In genomic region chr1:160373306-160373705, GRCm38 (mm10) we compare ENCODE assay signal across 25 mouse cellular contexts.
A peak's percentile ranks its signal among the peaks of the same experiment; 100 is the strongest.
DNase-seq lines count a peak whose midpoint lies in the region; ATAC-seq and TF ChIP-seq lines count a peak whose summit lies in the region.
"Had no signal": no experiment of that assay in that cellular context is flagged by ENCODE, and none has a peak within 500 bp of the region (broad histone marks: within the 10 kb centered on the region; RNA-seq: fewer than 3 reads in every experiment).

No protein-coding gene starts in this region.

- no peak for TF ChIP-seq CTCF in intestine, postnatal 0 days (IDR thresholded peaks at IDR 0.05; ENCODE audit: low read depth)

- no peaks in the 10 kb centered on the region for H3K36me3 ChIP-seq in intestine, postnatal 0 days (ENCODE audit: control insufficient read depth, insufficient read depth)
- H3K36me3 ChIP-seq in liver, embryonic 16.5 days (ENCODE audit: control insufficient read depth, insufficient read depth), result no peaks in the 10 kb centered on the region
- H3K36me3 ChIP-seq in heart, embryonic 11.5 days (ENCODE audit: control insufficient read depth, insufficient read depth, low read length), result no peaks in the 10 kb centered on the region
- no peaks in the 10 kb centered on the region for H3K36me3 ChIP-seq in limb, embryonic 10.5 days
- H3K36me3 ChIP-seq: forebrain, embryonic 10.5 days; heart, embryonic 12.5 days; hindbrain, embryonic 10.5 days; midbrain, embryonic 10.5 days had no signal

- no peak overlapping the region for H3K4me3 ChIP-seq in intestine, postnatal 0 days (ENCODE audit: low read depth, low read length)
- no peak overlapping the region for H3K4me3 ChIP-seq in liver, embryonic 16.5 days (ENCODE audit: low read depth, low read length)
- H3K4me3 ChIP-seq in heart, embryonic 11.5 days (ENCODE audit: low read depth, low read length), result no peak overlapping the region
- H3K4me3 ChIP-seq in limb, embryonic 10.5 days, result no peak overlapping the region
- H3K4me3 ChIP-seq: forebrain, embryonic 10.5 days; heart, embryonic 12.5 days; hindbrain, embryonic 10.5 days; midbrain, embryonic 10.5 days had no signal

- no peaks in the 10 kb centered on the region for H3K27me3 ChIP-seq in intestine, postnatal 0 days (replicated peaks; ENCODE audit: control insufficient read depth, insufficient read depth, low read length)
- H3K27me3 ChIP-seq in liver, embryonic 16.5 days (ENCODE audit: control insufficient read depth, insufficient read depth, low read depth, low read length), result no peaks in the 10 kb centered on the region
- H3K27me3 ChIP-seq in heart, embryonic 11.5 days (ENCODE audit: control insufficient read depth, insufficient read depth, low read length), result no peaks in the 10 kb centered on the region
- no peaks in the 10 kb centered on the region for H3K27me3 ChIP-seq in limb, embryonic 10.5 days (ENCODE audit: low read depth, poor library complexity, severe bottlenecking)
- H3K27me3 ChIP-seq: heart, embryonic 12.5 days had no signal

- H3K27ac ChIP-seq in intestine, postnatal 0 days (ENCODE audit: low read depth, low read length), result no peak overlapping the region
- H3K27ac ChIP-seq in liver, embryonic 16.5 days (ENCODE audit: low read length), result no peak overlapping the region
- no peak overlapping the region for H3K27ac ChIP-seq in heart, embryonic 11.5 days (ENCODE audit: low read depth, low read length)
- no peak overlapping the region for H3K27ac ChIP-seq in limb, embryonic 10.5 days
- H3K27ac ChIP-seq: forebrain, embryonic 10.5 days; hindbrain, embryonic 10.5 days; hindbrain, postnatal 0 days; midbrain, embryonic 10.5 days had no signal

- no peaks in the 10 kb centered on the region for H3K4me1 ChIP-seq in intestine, postnatal 0 days (replicated peaks; ENCODE audit: control insufficient read depth, insufficient read depth, low read length)
- H3K4me1 ChIP-seq in liver, embryonic 16.5 days (ENCODE audit: control insufficient read depth, low read depth, low read length), result peaks cover 4% of the 10 kb centered on the region
- H3K4me1 ChIP-seq in heart, embryonic 11.5 days (ENCODE audit: control insufficient read depth, insufficient read depth, low read length), result no peaks in the 10 kb centered on the region
- 0 out of 2 replicates have a peak, but pooled peaks cover 3% of the 10 kb centered on the region for H3K4me1 ChIP-seq in limb, embryonic 10.5 days
- H3K4me1 ChIP-seq: forebrain, embryonic 10.5 days; hindbrain, embryonic 10.5 days; midbrain, embryonic 10.5 days had no signal

- WGBS in intestine, postnatal 0 days, result 50% methylated on average over 7 of the region's 7 CpGs
- 60% methylated on average over 7 of the region's 7 CpGs for WGBS in liver, embryonic 16.5 days (ENCODE audit: insufficient replicate concordance)
- WGBS in heart, embryonic 11.5 days (ENCODE audit: insufficient replicate concordance), result 75% methylated on average over 7 of the region's 7 CpGs
- WGBS in limb, embryonic 10.5 days, result 92% methylated on average over 7 of the region's 7 CpGs

- no peaks in the 10 kb centered on the region for H3K9me3 ChIP-seq in intestine, postnatal 0 days (ENCODE audit: control insufficient read depth)
- no peaks in the 10 kb centered on the region for H3K9me3 ChIP-seq in liver, embryonic 16.5 days (replicated peaks; ENCODE audit: control insufficient read depth, low read length)
- no peaks in the 10 kb centered on the region for H3K9me3 ChIP-seq in heart, embryonic 11.5 days (replicated peaks; ENCODE audit: control insufficient read depth, low read length)
- no peaks in the 10 kb centered on the region for H3K9me3 ChIP-seq in limb, embryonic 10.5 days (replicated peaks)
- H3K9me3 ChIP-seq: forebrain, embryonic 10.5 days; heart, embryonic 12.5 days; hindbrain, embryonic 10.5 days; midbrain, embryonic 10.5 days had no signal

- ATAC-seq in intestine, postnatal 0 days, result peak; percentile 93
- peak; percentile 70 for ATAC-seq in liver, embryonic 16.5 days (ENCODE audit: low read depth)
- no peak for ATAC-seq in heart, embryonic 11.5 days (replicated peaks; ENCODE audit: insufficient number of reproducible peaks, low FRiP score, low TSS enrichment)
- ATAC-seq: forebrain, embryonic 16.5 days; hindbrain, postnatal 0 days; midbrain, embryonic 16.5 days had no signal

- H3K4me2 ChIP-seq in intestine, postnatal 0 days (replicated peaks; ENCODE audit: low read depth), result no peak overlapping the region
- H3K4me2 ChIP-seq in liver, embryonic 16.5 days (ENCODE audit: low read depth, low read length), result no peak overlapping the region
- no peak overlapping the region for H3K4me2 ChIP-seq in heart, embryonic 11.5 days
- H3K4me2 ChIP-seq: heart, embryonic 12.5 days had no signal

- DNase-seq in 3134 (ENCODE audit: extremely low read depth, insufficient read length, low spot score), result peak; percentile 15
- peak; percentile 58 for DNase-seq in MN1 (ENCODE audit: low spot score)
- DNase-seq in urinary bladder, postnatal 14 days (ENCODE audit: low spot score), result no peak
- no peak for DNase-seq in kidney, postnatal 4 days
- DNase-seq in limb, embryonic 10.5 days (ENCODE audit: low spot score), result no peak
- DNase-seq: adrenal gland, postnatal 36 days; B cell, adult 2 months; cerebellum, adult 11-12 months; cerebellum, postnatal 10 days; gastrocnemius, postnatal 10 days; heart, adult 11 months; heart, postnatal 10 days; kidney, adult 18-20 months; lung, postnatal 4 days; thymus, postnatal 14 days had no signal

- H3K9ac ChIP-seq in intestine, postnatal 0 days (ENCODE audit: low read depth, low read length), result no peak overlapping the region
- H3K9ac ChIP-seq in liver, embryonic 16.5 days (ENCODE audit: low read depth, low read length), result no peak overlapping the region
- H3K9ac ChIP-seq in heart, embryonic 11.5 days (ENCODE audit: low read depth, low read length), result no peak overlapping the region
- H3K9ac ChIP-seq: heart, embryonic 12.5 days had no signal

Comparison
In these comparisons a context has a peak if more than half of its experiments do, and no peak if none do; other contexts are left out.
1. DNase-seq: peak in 3134 (single experiment) and MN1 (single experiment); none in urinary bladder, postnatal 14 days (single experiment), kidney, postnatal 4 days (0 of 2) and limb, embryonic 10.5 days (single experiment).